Mouse (Mus musculus) kidney, embryonic 14.5 days (tissue): ENCODE measurements around the gene Accsl. TPM values are rescaled to one million over a fixed set of nuclear protein-coding genes. Genes with fewer than 3 reads are reported as not detected.

Experiments used
- ATAC-seq: fragments of 200-750 bp; cut with Nextera tagmentation; 2 replicates; pipeline ENCODE4 v1.8.0; 2017; ENCODE audit warnings: moderate number of reproducible peaks, mild to moderate bottlenecking, moderate TSS enrichment, moderate library complexity; ENCODE audit not compliant: low FRiP score, low TSS enrichment
- H3K27ac ChIP-seq: fragments of 300-500 bp; sonication (generic); 2 replicates; pipeline ENCODE4 v1.5.1; 2014; ENCODE audit warnings: low read depth, mild to moderate bottlenecking, low read length, moderate library complexity, mixed read lengths
- H3K27me3 ChIP-seq: fragments of 300-500 bp; sonication (generic); 2 replicates; pipeline ENCODE4 v1.6.1; 2014; ENCODE audit warnings: mild to moderate bottlenecking, low read length; ENCODE audit not compliant: control insufficient read depth, insufficient read depth
- H3K36me3 ChIP-seq: fragments of 300-500 bp; sonication (generic); 2 replicates; pipeline ENCODE4 v1.6.1; 2014; ENCODE audit warnings: low read length, mixed read lengths; ENCODE audit not compliant: control insufficient read depth, insufficient read depth
- H3K4me1 ChIP-seq: fragments of 300-500 bp; sonication (generic); 2 replicates; pipeline ENCODE4 v1.6.1; 2014; ENCODE audit warnings: low read length, mixed read lengths; ENCODE audit not compliant: control insufficient read depth, insufficient read depth
- H3K4me2 ChIP-seq: fragments of 300-500 bp; sonication (generic); replicated peaks from 2 replicates; pipeline ENCODE4 v1.6.1; 2014; ENCODE audit warnings: low read depth, mild to moderate bottlenecking, low read length
- H3K4me3 ChIP-seq: fragments of 300-500 bp; sonication (generic); 2 replicates; pipeline ENCODE4 v1.5.1; 2014; ENCODE audit warnings: mild to moderate bottlenecking, low read length
- H3K9ac ChIP-seq: fragments of 300-500 bp; sonication (generic); 2 replicates; pipeline ENCODE4 v1.6.1; 2014; ENCODE audit warnings: low read depth, mild to moderate bottlenecking, low read length, moderate library complexity
- H3K9me3 ChIP-seq: fragments of 300-500 bp; sonication (generic); 2 replicates; pipeline ENCODE4 v1.6.1; 2016; ENCODE audit warnings: low read length; ENCODE audit not compliant: control insufficient read depth
- WGBS: fragments of 180-500 bp; shearing (Covaris S2); extraction: QIAGEN DNeasy Blood & Tissue Kit; methylation state at CpG from one replicate; pipeline ENCODE4 v1.1.7; 2014; 5-methylcytosine and 5-hydroxymethylcytosine counted together
- polyA plus RNA-seq: library from polyadenylated mRNA; unstranded; fragments of >200 nt; fragmentation: Nextera tagmentation; extraction: Ambion mirVana; gene quantifications from 2 replicates; pipeline ENCODE4 v1.2.1, GENCODE M21; 2014

Gene Accsl
- polyA plus RNA-seq, 1 experiment from 2014 or later, result not detected

DNA sequence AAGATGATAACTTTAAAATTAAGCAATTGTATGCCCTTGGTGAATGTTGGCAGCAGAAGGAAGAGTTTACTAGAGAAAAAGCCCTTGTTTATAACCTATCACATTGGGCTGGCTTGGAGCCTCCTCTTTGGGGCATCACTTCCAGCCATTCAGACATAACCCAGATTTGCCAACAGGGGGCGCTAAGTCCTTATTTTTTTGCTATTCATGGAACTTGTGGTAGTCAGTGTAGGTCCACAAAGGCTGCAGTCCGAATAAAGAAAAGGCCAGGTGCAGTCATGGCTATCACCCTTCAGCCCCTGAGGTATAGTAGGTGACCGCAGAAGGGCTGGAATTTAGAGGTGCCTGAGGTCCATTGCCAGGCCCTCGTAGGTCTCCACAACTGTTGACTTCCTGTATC is 1.9 kb upstream of the Accsl start:
- Histone ChIP-seq H3K4me1 (no peaks in the 10 kb centered on the region; the same call in 1 of the 2 replicates), H3K4me2 (no peak overlapping the region), H3K36me3 (no peaks in the 10 kb centered on the region), H3K27me3 (no peaks in the 10 kb centered on the region), H3K9me3 (no peaks in the 10 kb centered on the region), H3K27ac (no peak overlapping the region), H3K4me3 (no peak overlapping the region), H3K9ac (no peak overlapping the region)
- 47% methylated on average over 4 of the region's 4 CpGs for WGBS
- peak; percentile 47 for ATAC-seq

DNA sequence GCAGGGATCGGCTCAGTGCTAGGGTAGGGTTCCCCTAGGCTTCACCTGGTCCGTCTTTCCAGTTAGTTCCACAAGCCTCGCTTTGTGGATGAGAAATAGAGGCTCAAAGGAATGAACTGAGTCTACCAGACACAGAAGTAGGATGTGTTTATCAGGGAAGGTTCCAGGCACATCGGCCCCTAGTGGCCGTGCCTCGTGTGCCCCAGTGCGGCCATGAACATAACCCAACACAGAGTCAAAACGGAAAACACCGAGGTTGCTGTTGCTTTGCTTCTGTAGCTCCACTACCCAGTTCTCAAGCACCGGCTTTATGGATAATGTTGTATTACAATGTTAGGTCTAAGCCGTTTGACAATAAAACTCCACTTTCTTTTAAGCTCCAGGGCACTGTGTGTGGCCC is 391 bp downstream of the Accsl start:
- Histone ChIP-seq H3K4me2 (no peak overlapping the region), H3K4me1 (no peaks in the 10 kb centered on the region; the same call in 1 of the 2 replicates), H3K9me3 (no peaks in the 10 kb centered on the region), H3K9ac (no peak overlapping the region), H3K4me3 (no peak overlapping the region), H3K27me3 (no peaks in the 10 kb centered on the region), H3K36me3 (no peaks in the 10 kb centered on the region), H3K27ac (no peak overlapping the region)
- WGBS, result 87% methylated on average over 11 of the region's 11 CpGs
- ATAC-seq, result no peak

DNA sequence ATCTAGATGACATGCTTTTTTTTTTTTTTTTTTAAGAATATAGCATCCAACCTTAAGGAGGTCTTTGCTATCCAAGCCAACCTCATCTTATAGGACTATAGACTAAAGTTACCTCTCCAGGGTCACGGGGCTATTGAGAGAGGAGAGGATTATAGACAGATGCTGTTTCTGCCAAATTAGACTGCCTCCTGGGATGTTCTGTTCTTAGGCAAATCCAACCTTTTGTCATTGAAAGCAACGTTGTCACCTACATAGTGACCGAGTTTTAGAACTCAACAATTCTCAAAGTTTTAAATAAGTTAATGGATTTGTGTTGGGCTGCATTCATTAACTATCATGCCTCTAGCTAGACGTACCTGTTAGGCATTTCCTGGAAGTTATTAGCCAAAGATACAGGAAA is 5.7 kb downstream of the Accsl start:
- H3K36me3 ChIP-seq, result no peaks in the 10 kb centered on the region

DNA sequence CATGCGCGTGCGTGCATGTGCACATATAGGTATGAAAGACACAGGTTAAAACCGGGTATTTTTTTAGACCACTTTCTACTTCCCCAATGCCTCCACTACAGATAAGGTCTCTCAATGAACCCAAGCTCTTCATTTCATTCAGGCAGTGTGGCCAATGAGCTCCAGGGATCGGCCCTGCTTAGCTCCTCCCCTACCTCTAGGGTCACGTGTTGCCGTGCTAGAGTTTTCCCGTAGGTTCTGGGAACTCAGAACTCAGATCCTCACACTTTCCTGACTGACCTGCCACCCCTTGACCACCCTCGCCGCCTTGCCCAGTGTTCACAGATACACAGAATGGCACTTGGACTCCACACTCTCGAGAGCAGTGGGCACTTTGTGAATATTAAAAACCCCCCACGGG is 10.1 kb downstream of the Accsl start:
- no peak overlapping the region for H3K4me2 ChIP-seq
- H3K9me3 ChIP-seq, result no peaks in the 10 kb centered on the region
- H3K27me3 ChIP-seq, result no peaks in the 10 kb centered on the region
- ATAC-seq, result no peak
- no peaks in the 10 kb centered on the region for H3K4me1 ChIP-seq
- no peak overlapping the region for H3K9ac ChIP-seq
- no peaks in the 10 kb centered on the region for H3K36me3 ChIP-seq
- 73% methylated on average over 12 of the region's 12 CpGs for WGBS
- no peak overlapping the region for H3K4me3 ChIP-seq
- no peak overlapping the region for H3K27ac ChIP-seq

More for the DNA sequence above, 5.7 kb downstream of the Accsl start:
- Histone ChIP-seq H3K4me1 (no peaks in the 10 kb centered on the region), H3K27ac (no peak overlapping the region), H3K4me2 (no peak overlapping the region), H3K9ac (no peak overlapping the region), H3K9me3 (no peaks in the 10 kb centered on the region), H3K27me3 (no peaks in the 10 kb centered on the region), H3K4me3 (no peak overlapping the region)
- 70% methylated on average over 4 of the region's 4 CpGs for WGBS
- ATAC-seq, result no peak

DNA sequence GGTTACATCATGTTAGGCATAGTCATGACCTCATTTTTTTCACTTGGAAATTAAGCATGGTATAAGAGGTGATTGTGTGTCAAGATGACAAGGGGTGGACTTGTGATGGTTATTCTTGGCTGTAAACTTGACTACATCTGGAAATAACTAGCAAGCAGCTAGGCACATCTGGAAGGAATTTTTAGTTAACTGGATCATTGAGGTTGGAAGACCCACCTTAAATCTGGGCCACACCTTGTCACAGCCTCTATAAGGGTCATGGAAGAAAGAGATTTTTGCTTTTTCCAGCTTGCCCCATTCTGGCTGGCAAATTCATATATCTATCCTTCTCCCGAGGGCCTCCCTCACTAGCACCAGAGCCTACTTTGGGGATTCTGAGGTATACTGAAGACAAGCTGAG is 17.7 kb downstream of the Accsl start:
- peaks cover 5% of the 10 kb centered on the region; the same call in 1 of the 2 replicates for H3K36me3 ChIP-seq
- H3K9ac ChIP-seq, result no peak overlapping the region
- WGBS, result 80% methylated on average over 1 of the region's 1 CpGs
- ATAC-seq, result no peak
- H3K4me2 ChIP-seq, result no peak overlapping the region
- no peaks in the 10 kb centered on the region for H3K9me3 ChIP-seq
- H3K4me3 ChIP-seq, result no peak overlapping the region
- no peak overlapping the region for H3K27ac ChIP-seq
- no peaks in the 10 kb centered on the region for H3K27me3 ChIP-seq
- H3K4me1 ChIP-seq, result peaks cover 7% of the 10 kb centered on the region; the same call in 1 of the 2 replicates

DNA sequence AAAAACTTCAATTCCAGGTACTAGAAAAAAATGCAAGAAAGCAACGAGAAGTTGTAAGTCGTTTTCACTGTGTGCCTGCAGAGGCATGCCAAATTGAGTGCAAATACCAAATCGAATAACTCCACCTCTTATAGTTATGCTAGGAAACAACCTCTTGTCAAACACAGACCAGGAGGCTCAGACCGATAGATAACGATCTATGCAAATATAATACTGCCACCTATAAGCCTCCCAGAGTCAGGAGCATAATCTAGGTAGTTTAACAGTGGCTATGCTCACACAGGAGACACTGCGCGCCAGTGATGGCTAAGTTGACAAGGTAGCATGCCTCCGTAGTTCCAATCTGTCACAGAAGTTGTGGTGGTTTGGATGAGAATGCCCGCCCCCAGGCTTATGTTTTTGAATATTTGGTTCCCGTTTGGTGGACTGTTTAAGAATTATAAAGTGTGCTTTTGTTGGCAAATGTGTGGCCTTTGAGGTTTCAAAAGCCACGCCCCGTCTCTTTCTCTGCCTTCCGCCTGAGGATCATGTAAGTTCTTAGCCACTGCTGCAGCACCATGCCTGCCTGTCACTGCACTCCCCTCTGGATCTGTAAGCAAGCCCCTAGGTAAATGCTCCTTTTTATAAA is 18.5 kb downstream of the Accsl start:
- ATAC-seq, result no peak
- Histone ChIP-seq H3K27me3 (no peaks in the 10 kb centered on the region), H3K36me3 (peaks cover 5% of the 10 kb centered on the region; the same call in 1 of the 2 replicates), H3K4me3 (no peak overlapping the region; the same call in 1 of the 2 replicates), H3K9me3 (no peaks in the 10 kb centered on the region), H3K9ac (no peak overlapping the region), H3K4me2 (no peak overlapping the region), H3K27ac (no peak overlapping the region), H3K4me1 (peaks cover 7% of the 10 kb centered on the region; the same call in 1 of the 2 replicates)
- WGBS, result 47% methylated on average over 13 of the region's 13 CpGs

DNA sequence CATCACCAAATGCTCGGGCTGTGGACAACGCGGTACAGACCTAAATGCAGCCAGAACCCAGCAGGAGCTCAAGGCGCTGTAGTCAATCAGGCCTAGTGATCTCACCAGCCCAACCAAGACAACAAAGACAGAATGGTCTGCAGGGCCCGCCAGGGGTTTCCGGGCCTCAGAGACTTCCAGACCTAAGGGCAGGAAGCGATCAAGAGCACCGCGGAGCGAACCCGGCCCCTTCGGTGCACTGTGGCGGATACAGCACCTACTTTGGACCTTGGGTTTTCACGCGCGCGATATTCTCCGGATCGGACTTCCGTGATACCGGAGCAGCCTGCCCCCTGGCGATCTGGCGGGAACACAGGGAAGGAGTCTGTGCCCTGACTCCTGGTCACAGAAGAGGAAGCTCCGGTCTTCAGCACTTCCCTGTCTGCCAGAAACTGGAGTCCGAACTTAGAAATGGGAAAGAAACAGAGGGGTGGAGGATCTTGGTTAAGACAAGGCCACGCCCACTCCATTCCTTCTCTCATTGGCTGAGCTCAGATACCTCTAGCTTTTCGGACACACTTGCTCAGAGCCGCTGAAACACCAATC is 19.4 kb downstream of the Accsl start, which contains the start of gene Accs:
TSS of gene Accs (minus strand) at position 439 of the 585 bp plus-strand sequence.
- ATAC-seq, result peak; percentile 94
- peak within 1 kb of the TSS; percentile 85 for H3K27ac ChIP-seq
- H3K27me3 ChIP-seq, result no peaks in the 10 kb centered on the region
- H3K36me3 ChIP-seq, result peaks cover 5% of the 10 kb centered on the region; the same call in 1 of the 2 replicates
- H3K4me1 ChIP-seq, result peaks cover 7% of the 10 kb centered on the region; the same call in 1 of the 2 replicates
- under 1% methylated on average over 28 of the region's 28 CpGs for WGBS
- peak within 1 kb of the TSS; percentile 72 for H3K9ac ChIP-seq
- peak within 1 kb of the TSS; percentile 52 for H3K4me3 ChIP-seq
- H3K4me2 ChIP-seq, result peak within 1 kb of the TSS; percentile 69
- H3K9me3 ChIP-seq, result no peaks in the 10 kb centered on the region

DNA sequence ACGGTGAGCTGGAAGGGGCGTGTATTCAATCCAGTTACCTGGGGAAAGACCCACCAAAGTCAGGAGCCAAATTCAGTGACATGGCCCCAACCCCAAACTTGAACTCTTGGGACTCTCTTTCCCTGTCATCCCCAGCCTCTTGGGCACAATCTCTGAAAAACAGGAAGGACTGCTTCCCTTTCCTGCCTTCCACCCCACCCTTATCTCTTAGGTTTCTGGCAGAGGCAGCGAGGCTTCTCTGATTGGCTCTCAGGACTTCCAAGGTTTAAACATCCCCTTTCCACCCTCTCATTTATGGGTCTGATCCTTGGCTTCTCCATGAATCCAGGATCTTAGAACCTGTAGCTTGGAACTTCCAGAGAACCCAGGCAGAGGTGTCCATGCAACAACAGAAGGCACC is 27.6 kb downstream of the Accsl start:
- H3K4me2 ChIP-seq, result no peak overlapping the region
- no peak overlapping the region for H3K9ac ChIP-seq
- H3K36me3 ChIP-seq, result peaks cover 44% of the 10 kb centered on the region; the same call in 1 of the 2 replicates
- no peak for ATAC-seq
- H3K4me1 ChIP-seq, result no peaks in the 10 kb centered on the region
- H3K4me3 ChIP-seq, result no peak overlapping the region
- H3K9me3 ChIP-seq, result no peaks in the 10 kb centered on the region
- H3K27me3 ChIP-seq, result no peaks in the 10 kb centered on the region
- H3K27ac ChIP-seq, result no peak overlapping the region
- 94% methylated on average over 3 of the region's 3 CpGs for WGBS

DNA sequence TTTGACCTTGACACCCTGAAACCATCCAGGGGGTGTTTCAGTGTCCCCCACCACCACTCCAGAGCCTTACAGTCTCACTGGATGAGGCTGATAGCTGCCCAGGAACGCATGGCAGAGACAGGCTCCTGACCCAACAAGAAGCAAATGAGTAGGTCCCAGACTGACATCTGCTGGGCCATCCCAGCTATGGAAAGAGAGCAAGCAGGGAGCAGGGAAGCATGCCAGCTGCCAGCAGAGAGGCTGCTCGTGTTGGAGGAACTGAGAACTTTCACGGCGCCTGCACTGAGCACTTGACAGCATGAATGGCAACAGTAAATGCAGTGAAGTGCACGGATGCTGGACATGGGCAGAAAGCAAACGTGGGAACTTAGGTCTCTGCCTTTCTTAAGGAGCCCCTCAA is 28.8 kb downstream of the Accsl start:
- no peak for ATAC-seq
- Histone ChIP-seq H3K4me1 (no peaks in the 10 kb centered on the region), H3K27me3 (no peaks in the 10 kb centered on the region), H3K9ac (no peak overlapping the region), H3K36me3 (peaks cover 44% of the 10 kb centered on the region; the same call in 1 of the 2 replicates), H3K4me3 (no peak overlapping the region), H3K4me2 (no peak overlapping the region), H3K27ac (no peak overlapping the region), H3K9me3 (no peaks in the 10 kb centered on the region)
- WGBS, result 88% methylated on average over 6 of the region's 6 CpGs
